16 mouse cellular contexts compared by ENCODE assay signal in genomic region chr1:14609054-14609453, GRCm38 (mm10).
DNase-seq lines count a peak whose midpoint lies in the region; ATAC-seq lines count a peak whose summit lies in the region.
"Had no signal": no experiment of that assay in that cellular context is flagged by ENCODE, and none has a peak within 500 bp of the region (broad histone marks: within the 10 kb centered on the region; RNA-seq: fewer than 3 reads in every experiment).

No protein-coding gene starts in this region.

- H3K27me3 ChIP-seq in kidney, embryonic 16.5 days (ENCODE audit: insufficient read depth, low read length) = no peaks in the 10 kb centered on the region
- H3K27me3 ChIP-seq in kidney, embryonic 15.5 days = no peaks in the 10 kb centered on the region
- H3K27me3 ChIP-seq: CH12.LX; heart, embryonic 13.5 days; liver, embryonic 15.5 days had no signal

- H3K9ac ChIP-seq in kidney, embryonic 16.5 days (replicated peaks; ENCODE audit: low read length) = no peak overlapping the region
- H3K9ac ChIP-seq in kidney, embryonic 15.5 days = no peak overlapping the region
- H3K9ac ChIP-seq: heart, embryonic 13.5 days; liver, embryonic 15.5 days had no signal

- no peaks in the 10 kb centered on the region for H3K36me3 ChIP-seq in kidney, embryonic 16.5 days (ENCODE audit: insufficient read depth, low read length)
- no peaks in the 10 kb centered on the region for H3K36me3 ChIP-seq in kidney, embryonic 15.5 days
- H3K36me3 ChIP-seq: heart, embryonic 13.5 days; liver, embryonic 15.5 days had no signal

- no peak overlapping the region for H3K4me2 ChIP-seq in kidney, embryonic 16.5 days (replicated peaks; ENCODE audit: low read depth, low read length)
- H3K4me2 ChIP-seq in kidney, embryonic 15.5 days = no peak overlapping the region
- H3K4me2 ChIP-seq: heart, embryonic 13.5 days; liver, embryonic 15.5 days had no signal

- DNase-seq in ES-CJ7 (ENCODE audit: low read depth, low spot score) = peak; percentile 14
- DNase-seq in embryo, embryonic 9.5 days (ENCODE audit: extremely low spot score) = peak; percentile 25
- DNase-seq in lung, postnatal 14 days = peak; percentile 16
- DNase-seq in T-cell, adult 2 months (ENCODE audit: low spot score) = no peak
- no peak for DNase-seq in adrenal gland, adult (ENCODE audit: inconsistent age in 2 of 2, low spot score in 1 of 2)
- DNase-seq: cerebellum, adult 8-10 months; heart, postnatal 36 days; kidney, adult 18-20 months; midbrain, embryonic 14.5 days; thymus, postnatal 4 days had no signal

- H3K4me1 ChIP-seq in kidney, embryonic 16.5 days (ENCODE audit: insufficient read depth, low read length) = peaks cover 3% of the 10 kb centered on the region; the same call in 1 of the 2 replicates
- no peaks in the 10 kb centered on the region for H3K4me1 ChIP-seq in kidney, embryonic 15.5 days
- H3K4me1 ChIP-seq: liver, embryonic 15.5 days had no signal

- no peak overlapping the region for H3K4me3 ChIP-seq in kidney, embryonic 16.5 days (ENCODE audit: low read length)
- H3K4me3 ChIP-seq in kidney, embryonic 15.5 days (replicated peaks) = no peak overlapping the region
- H3K4me3 ChIP-seq: heart, embryonic 13.5 days; liver, embryonic 15.5 days had no signal

- H3K27ac ChIP-seq in kidney, embryonic 16.5 days (ENCODE audit: low read length) = no peak overlapping the region
- no peak overlapping the region for H3K27ac ChIP-seq in kidney, embryonic 15.5 days
- H3K27ac ChIP-seq: heart, embryonic 13.5 days; hindbrain, postnatal 0 days; liver, embryonic 15.5 days had no signal

- ATAC-seq in kidney, embryonic 16.5 days (ENCODE audit: low FRiP score, low TSS enrichment) = peak; percentile 49; the same call in 1 of the 2 replicates
- ATAC-seq in kidney, embryonic 15.5 days (replicated peaks; ENCODE audit: low FRiP score) = no peak
- ATAC-seq: hindbrain, postnatal 0 days had no signal

- WGBS in kidney, embryonic 16.5 days = 21% methylated on average over 2 of the region's 2 CpGs
- WGBS in kidney, embryonic 15.5 days = 18% methylated on average over 2 of the region's 2 CpGs

- H3K9me3 ChIP-seq in kidney, embryonic 16.5 days (ENCODE audit: low read length) = no peaks in the 10 kb centered on the region
- H3K9me3 ChIP-seq in kidney, embryonic 15.5 days (replicated peaks) = no peaks in the 10 kb centered on the region
- H3K9me3 ChIP-seq: heart, embryonic 13.5 days; liver, embryonic 15.5 days had no signal

Comparison
In these comparisons a context has a peak if more than half of its experiments do, and no peak if none do; other contexts are left out.
1. DNase-seq: peak in ES-CJ7 (single experiment), embryo, embryonic 9.5 days (single experiment) and lung, postnatal 14 days (single experiment); none in T-cell, adult 2 months (single experiment) and adrenal gland, adult (0 of 2).